Mouse (Mus musculus) forebrain, embryonic 16.5 days (tissue): Measurements from ENCODE around the gene Col1a1. TPM values are rescaled to one million over a fixed set of nuclear protein-coding genes. Genes with fewer than 3 reads are reported as not detected.

Experiments used
- ATAC-seq: fragments of 200-750 bp; cut with Nextera tagmentation; 2 replicates; pipeline ENCODE4 v1.8.0; 2017; ENCODE audit warnings: mild to moderate bottlenecking, moderate library complexity
- H3K27ac ChIP-seq: fragments of 300-500 bp; sonication (generic); 2 replicates; pipeline ENCODE4 v1.5.1; 2014; ENCODE audit warnings: low read length, control low read depth
- H3K27me3 ChIP-seq: fragments of 300-500 bp; sonication (generic); replicated peaks from 2 replicates; pipeline ENCODE4 v1.6.1; 2014; ENCODE audit warnings: low read length; ENCODE audit not compliant: control insufficient read depth, insufficient read depth
- H3K36me3 ChIP-seq: fragments of 300-500 bp; sonication (generic); 2 replicates; pipeline ENCODE4 v1.6.1; 2014; ENCODE audit not compliant: control insufficient read depth, insufficient read depth
- H3K4me1 ChIP-seq: fragments of 300-500 bp; sonication (generic); replicated peaks from 2 replicates; pipeline ENCODE4 v1.6.1; 2014; ENCODE audit warnings: low read length; ENCODE audit not compliant: control insufficient read depth, insufficient read depth
- H3K4me2 ChIP-seq: fragments of 300-500 bp; sonication (generic); 2 replicates; pipeline ENCODE4 v1.6.1; 2014; ENCODE audit warnings: mild to moderate bottlenecking, low read length, control low read depth
- H3K4me3 ChIP-seq: fragments of 300-500 bp; sonication (generic); replicated peaks from 2 replicates; pipeline ENCODE4 v1.5.1; 2014; ENCODE audit warnings: mild to moderate bottlenecking, low read length, control low read depth
- H3K9ac ChIP-seq: fragments of 300-500 bp; sonication (generic); replicated peaks from 2 replicates; pipeline ENCODE4 v1.6.1; 2014; ENCODE audit warnings: low read depth, low read length, control low read depth
- H3K9me3 ChIP-seq: fragments of 300-500 bp; sonication (generic); 2 replicates; pipeline ENCODE4 v1.6.1; 2016; ENCODE audit warnings: low read length; ENCODE audit not compliant: control insufficient read depth
- WGBS: fragments of 180-500 bp; shearing (Covaris S2); extraction: QIAGEN DNeasy Blood & Tissue Kit; methylation state at CpG from one replicate; pipeline ENCODE4 v1.1.7; 2014; 5-methylcytosine and 5-hydroxymethylcytosine counted together
- polyA plus RNA-seq: library from polyadenylated mRNA; unstranded; fragments of >200 nt; fragmentation: Nextera tagmentation; extraction: Ambion mirVana; gene quantifications from 2 replicates; pipeline ENCODE4 v1.2.1, GENCODE M21; 2015

The Col1a1 gene
- polyA plus RNA-seq, 1 experiment from 2014 or later: 45.0 TPM

DNA sequence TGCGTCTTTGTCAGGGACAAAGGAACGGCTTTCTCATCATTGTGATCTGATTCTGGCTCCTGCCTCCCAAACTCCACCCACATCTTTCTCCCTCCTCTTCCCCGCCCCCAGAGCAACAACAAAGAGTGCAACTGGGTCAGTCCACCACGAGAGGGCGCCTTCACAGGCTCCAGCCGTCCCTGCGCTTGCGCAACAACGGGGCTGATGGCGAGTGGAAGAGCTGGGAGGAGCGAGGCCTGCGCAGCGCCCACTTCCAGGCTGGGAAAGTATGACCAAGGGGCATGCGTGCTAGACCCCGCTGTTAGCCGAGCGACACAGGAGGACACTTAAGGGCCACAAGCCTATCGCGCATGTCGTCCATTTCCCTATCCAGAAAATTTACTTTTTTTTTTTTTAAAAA, 42.9 kb downstream of the Col1a1 start:
- Histone ChIP-seq H3K27me3 (no peaks in the 10 kb centered on the region), H3K9ac (peak overlapping the region; percentile 50), H3K9me3 (no peaks in the 10 kb centered on the region), H3K4me1 (peaks cover 16% of the 10 kb centered on the region), H3K36me3 (no peaks in the 10 kb centered on the region), H3K4me3 (peak overlapping the region; percentile 34), H3K4me2 (peak overlapping the region; percentile 50), H3K27ac (peak overlapping the region; percentile 94)
- ATAC-seq: peak; percentile 96
- WGBS: under 1% methylated on average over 20 of the region's 20 CpGs

DNA sequence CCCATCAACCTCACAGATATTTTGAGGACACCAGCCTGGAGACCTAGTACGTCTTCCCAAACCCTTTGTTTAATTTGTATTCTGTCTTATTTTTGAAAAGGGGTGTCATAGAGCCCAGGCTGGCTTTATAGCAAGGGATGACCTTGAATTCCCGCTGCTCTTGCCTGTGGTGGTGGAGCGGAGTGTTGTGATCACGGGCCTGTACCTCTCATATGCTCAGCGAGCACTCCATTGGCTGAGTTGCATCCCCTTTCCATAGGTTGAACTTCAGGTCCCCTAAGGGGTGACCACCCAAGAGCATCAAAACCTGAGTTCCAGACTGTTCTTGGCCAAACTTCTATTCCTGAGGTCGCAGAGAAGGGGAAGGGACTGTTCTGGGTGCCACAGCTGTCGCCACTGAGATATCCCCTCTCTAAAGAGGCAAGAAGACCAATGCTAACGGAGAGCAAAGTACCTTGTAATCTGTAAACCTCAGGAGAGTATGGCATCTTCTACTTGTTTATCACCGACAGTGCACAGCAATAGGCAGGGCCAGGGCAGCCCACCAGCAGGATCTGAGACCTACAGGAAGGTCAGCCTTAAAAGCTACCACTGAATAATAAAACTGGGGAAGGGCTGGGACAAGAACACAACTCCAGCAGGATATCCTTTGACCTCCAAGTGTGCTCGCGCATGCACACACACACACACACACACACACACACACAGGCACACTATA, 43.6 kb downstream of the Col1a1 start:
- Histone ChIP-seq H3K27ac (peak overlapping the region; percentile 45; the same call in 1 of the 2 replicates), H3K4me1 (peaks cover 16% of the 10 kb centered on the region), H3K9me3 (no peaks in the 10 kb centered on the region), H3K4me2 (peak overlapping the region; percentile 50), H3K27me3 (no peaks in the 10 kb centered on the region), H3K4me3 (peak overlapping the region; percentile 34), H3K9ac (peak overlapping the region; percentile 42; the same call in 1 of the 2 replicates), H3K36me3 (no peaks in the 10 kb centered on the region)
- peak; percentile 3; the same call in 1 of the 2 replicates for ATAC-seq
- 73% methylated on average over 11 of the region's 11 CpGs for WGBS

DNA sequence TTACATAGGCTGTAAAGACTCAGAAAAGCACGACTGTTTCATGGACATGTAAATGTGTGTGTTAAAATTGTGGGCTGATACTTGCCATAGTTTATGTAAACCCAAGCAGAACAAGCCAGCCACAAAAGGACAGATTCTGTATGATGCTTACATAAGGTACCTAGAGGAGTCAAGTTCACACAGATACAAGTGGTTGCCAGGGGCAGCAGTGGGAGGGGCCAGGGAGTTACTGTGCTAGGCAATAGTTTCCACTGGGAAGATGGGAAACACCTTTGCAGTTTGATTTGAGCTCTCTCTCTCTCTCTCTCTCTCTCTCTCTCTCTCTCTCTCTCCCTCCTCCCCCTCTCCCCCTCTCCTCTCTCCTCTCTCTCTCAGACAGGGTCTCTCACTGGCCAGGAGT, 49.1 kb downstream of the Col1a1 start:
- no peak for ATAC-seq
- Histone ChIP-seq H3K4me2 (no peak overlapping the region), H3K9me3 (no peaks in the 10 kb centered on the region), H3K27ac (no peak overlapping the region), H3K27me3 (no peaks in the 10 kb centered on the region), H3K4me1 (peaks cover 16% of the 10 kb centered on the region), H3K36me3 (no peaks in the 10 kb centered on the region), H3K4me3 (no peak overlapping the region), H3K9ac (no peak overlapping the region)
- 51% methylated on average over 1 of the region's 1 CpGs for WGBS

DNA sequence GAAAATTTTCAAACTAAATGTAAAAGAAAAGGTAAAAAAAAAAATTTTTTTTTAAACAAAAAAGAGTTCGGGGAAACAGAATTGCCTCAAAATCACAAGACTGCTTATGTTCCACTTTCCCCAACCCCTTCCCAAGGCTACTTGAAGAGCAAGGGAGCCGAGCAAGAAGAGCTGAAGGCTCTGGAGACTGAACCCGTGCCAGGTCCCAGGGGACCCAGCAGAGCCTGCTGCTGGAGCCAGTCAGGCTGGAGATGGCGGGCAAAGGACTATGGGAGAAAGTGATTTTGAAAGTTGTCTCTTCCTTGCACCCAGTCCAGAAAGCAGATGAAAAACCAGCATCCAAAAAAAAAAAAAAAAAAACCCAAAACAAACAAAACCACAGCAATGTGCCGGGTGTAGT, 49.8 kb downstream of the Col1a1 start:
- no peak for ATAC-seq
- Histone ChIP-seq H3K4me3 (no peak overlapping the region), H3K27me3 (no peaks in the 10 kb centered on the region), H3K4me1 (peaks cover 22% of the 10 kb centered on the region), H3K4me2 (no peak overlapping the region), H3K9me3 (no peaks in the 10 kb centered on the region), H3K9ac (no peak overlapping the region), H3K27ac (no peak overlapping the region), H3K36me3 (no peaks in the 10 kb centered on the region)
- 82% methylated on average over 5 of the region's 5 CpGs for WGBS

DNA sequence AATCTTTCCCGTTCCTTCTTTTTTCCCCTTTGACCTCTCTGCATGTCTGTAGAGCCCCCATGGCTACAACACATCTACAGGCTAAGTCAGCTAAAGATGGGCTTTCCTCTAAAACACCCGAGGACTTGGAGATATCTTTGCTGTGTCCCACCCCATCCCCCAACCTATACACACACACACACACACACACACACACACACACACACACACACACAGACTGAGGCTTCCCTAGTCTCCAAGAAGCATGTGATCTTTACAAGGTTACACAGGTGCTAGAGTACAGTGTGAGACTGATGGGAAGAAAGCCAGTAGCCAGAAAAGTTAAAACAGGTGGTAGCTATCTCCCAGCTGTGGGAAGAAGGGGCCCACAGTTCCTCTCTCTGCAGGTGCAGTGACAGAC, 50.4 kb downstream of the Col1a1 start:
- Histone ChIP-seq H3K27me3 (no peaks in the 10 kb centered on the region), H3K9ac (no peak overlapping the region), H3K36me3 (no peaks in the 10 kb centered on the region), H3K4me2 (no peak overlapping the region), H3K9me3 (no peaks in the 10 kb centered on the region), H3K4me1 (peaks cover 22% of the 10 kb centered on the region), H3K27ac (no peak overlapping the region), H3K4me3 (no peak overlapping the region)
- WGBS: 74% methylated on average over 2 of the region's 2 CpGs
- no peak for ATAC-seq

DNA sequence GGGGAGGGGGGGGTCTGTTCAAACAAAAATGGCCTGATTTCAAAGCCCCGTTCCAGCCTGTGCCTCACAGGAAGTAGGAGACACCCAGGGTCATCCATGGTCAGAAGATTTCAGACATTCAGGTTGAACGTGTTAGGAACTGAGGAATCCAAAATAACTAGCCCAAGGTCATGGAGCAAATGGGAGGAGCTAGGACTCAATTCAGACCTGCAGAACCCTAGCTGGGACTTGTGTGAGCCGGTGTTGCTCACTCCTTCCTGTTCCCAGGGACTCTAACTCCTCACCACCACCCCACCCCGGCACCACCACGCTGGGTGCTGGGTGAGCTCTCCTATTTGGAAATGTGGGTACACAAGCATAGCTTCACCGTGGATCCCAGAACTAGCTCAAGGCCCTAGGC, 51.3 kb downstream of the Col1a1 start:
- H3K27me3 ChIP-seq: no peaks in the 10 kb centered on the region
- no peak overlapping the region for H3K4me3 ChIP-seq
- H3K4me1 ChIP-seq: peaks cover 22% of the 10 kb centered on the region
- no peak overlapping the region for H3K27ac ChIP-seq
- WGBS: 50% methylated on average over 6 of the region's 6 CpGs
- H3K36me3 ChIP-seq: no peaks in the 10 kb centered on the region
- no peak overlapping the region for H3K9ac ChIP-seq
- ATAC-seq: no peak
- H3K9me3 ChIP-seq: no peaks in the 10 kb centered on the region
- H3K4me2 ChIP-seq: no peak overlapping the region

DNA sequence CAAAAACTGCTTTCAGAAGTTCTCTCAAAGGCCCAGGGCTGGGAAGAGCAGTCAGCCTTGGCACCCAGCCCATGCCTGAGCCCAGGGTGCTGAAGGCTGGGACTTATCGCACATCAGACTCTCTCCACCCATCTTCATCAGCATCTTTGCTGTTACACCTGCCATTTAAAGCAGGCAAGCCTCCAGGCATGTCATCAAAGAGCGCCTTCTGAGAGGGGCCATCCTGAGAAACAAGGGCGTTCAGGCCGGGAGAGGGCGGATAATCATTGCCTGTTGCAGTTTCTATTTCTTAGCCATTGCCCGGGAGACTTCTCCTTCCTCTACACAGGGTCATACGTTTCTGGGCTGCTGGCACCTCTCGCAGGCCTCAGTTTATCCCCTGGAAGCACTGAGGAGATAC, 51.8 kb downstream of the Col1a1 start:
- H3K27me3 ChIP-seq: no peaks in the 10 kb centered on the region
- H3K36me3 ChIP-seq: no peaks in the 10 kb centered on the region
- no peak overlapping the region for H3K27ac ChIP-seq
- H3K9me3 ChIP-seq: no peaks in the 10 kb centered on the region
- no peak overlapping the region for H3K9ac ChIP-seq
- WGBS: 85% methylated on average over 8 of the region's 8 CpGs
- H3K4me2 ChIP-seq: no peak overlapping the region
- ATAC-seq: no peak
- peaks cover 24% of the 10 kb centered on the region for H3K4me1 ChIP-seq
- no peak overlapping the region for H3K4me3 ChIP-seq

DNA sequence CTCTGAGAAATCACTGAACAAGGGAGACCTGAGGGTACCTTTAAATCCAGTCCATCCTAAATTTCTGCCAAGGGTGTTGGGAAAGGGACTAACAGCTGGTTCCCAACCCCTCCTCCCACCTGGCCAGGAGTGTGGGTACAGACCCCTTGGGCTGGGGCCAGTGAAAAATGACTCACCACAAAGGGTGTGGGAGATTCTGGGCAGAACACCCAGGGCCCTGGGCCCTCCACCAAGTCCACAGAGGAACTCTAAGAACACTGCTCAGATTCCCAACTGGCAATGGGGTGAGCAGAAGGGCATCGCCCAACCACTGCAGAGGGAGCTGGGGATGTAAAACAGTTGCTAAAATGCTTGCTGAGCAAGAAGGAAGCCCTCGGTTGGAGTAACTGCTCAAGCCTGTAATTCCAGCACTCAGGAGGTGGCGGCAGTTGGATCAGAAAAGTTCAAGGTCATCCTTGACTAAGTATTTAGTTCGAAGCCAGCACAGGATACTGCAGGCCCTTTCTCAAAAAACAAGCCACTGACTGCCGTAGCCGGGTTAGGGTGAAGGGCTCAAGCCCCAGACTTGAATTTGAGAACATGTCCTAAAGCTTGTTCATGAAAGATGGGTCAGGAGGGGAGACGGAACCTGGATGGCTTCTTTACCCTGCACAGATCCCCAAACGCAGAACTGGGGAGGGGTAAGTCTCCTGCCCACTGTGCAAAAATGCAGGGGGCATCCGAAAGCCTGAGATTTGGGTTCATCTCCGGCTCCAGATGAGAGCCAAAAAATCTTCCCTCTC, 52.9 kb downstream of the Col1a1 start:
- 16% methylated on average over 10 of the region's 10 CpGs for WGBS
- no peaks in the 10 kb centered on the region for H3K36me3 ChIP-seq
- peak overlapping the region; percentile 95 for H3K27ac ChIP-seq
- peaks cover 36% of the 10 kb centered on the region for H3K4me1 ChIP-seq
- peak overlapping the region; percentile 63 for H3K4me2 ChIP-seq
- peak overlapping the region; percentile 94 for H3K4me3 ChIP-seq
- H3K9me3 ChIP-seq: no peaks in the 10 kb centered on the region
- peak overlapping the region; percentile 60 for H3K9ac ChIP-seq
- ATAC-seq: no peak
- no peaks in the 10 kb centered on the region for H3K27me3 ChIP-seq

DNA sequence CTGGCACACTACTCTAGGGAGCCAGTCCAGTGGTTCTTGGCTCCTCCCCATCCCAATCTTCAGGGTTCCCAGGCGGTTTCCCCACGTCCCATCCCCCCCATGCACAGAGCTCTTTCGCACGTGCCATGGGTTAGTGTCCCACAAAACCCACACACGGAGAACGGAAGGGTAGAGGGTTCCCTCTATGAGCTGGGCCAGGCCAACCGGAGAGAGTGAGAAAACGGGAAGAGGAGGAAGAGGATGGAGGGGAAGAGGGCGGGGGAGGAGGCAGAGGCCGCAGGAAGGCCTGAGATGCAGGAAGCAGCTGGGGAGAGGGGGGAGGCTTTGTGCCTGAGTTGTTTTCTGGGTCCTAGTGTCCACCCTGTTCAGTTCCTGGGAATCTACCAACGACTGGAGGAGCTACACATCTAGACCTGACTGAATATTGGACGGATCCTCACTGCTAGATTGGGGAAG, 53.6 kb downstream of the Col1a1 start:
- no peaks in the 10 kb centered on the region for H3K9me3 ChIP-seq
- H3K36me3 ChIP-seq: no peaks in the 10 kb centered on the region
- no peaks in the 10 kb centered on the region for H3K27me3 ChIP-seq
- under 1% methylated on average over 12 of the region's 12 CpGs for WGBS
- peak; percentile 70 for ATAC-seq
- H3K4me2 ChIP-seq: peak overlapping the region; percentile 63
- H3K4me3 ChIP-seq: peak overlapping the region; percentile 94
- peak overlapping the region; percentile 95 for H3K27ac ChIP-seq
- H3K4me1 ChIP-seq: peaks cover 42% of the 10 kb centered on the region
- peak overlapping the region; percentile 60 for H3K9ac ChIP-seq
